Mouse (Mus musculus) CD4-positive helper T cell, adult 2 months (primary cell): ENCODE measurements around the gene Mepce.
A peak's percentile ranks its signal among the peaks of the same experiment; 100 is the strongest.

ENCODE experiments used
- DNase-seq: peaks from one replicate; pipeline ENCODE4 v3.0.0-alpha.2; 2012; ENCODE audit warnings: low read depth, missing footprints, low spot score

Mepce gene

DNA sequence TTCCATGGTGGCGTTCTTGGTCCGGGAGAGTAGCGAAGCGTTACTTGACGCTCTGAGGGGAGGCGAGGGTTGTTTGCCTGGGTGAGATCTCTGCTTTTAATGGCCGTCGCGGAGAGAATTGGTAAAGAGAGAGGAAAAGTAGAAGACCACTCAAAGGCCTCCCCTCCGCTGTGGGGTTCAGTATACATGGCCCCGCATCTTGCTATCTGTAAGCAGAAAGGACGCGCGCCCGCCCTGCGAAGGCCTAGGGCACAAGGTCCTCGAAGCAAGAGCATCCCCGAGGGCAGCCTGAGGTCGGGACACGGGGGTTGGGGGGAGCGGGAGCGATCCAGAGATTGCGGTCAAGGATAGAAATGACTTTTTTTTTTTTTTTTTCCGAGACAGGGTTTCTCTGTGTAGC, 716 bp upstream of the Mepce start:
- DNase-seq, result no peak

DNA sequence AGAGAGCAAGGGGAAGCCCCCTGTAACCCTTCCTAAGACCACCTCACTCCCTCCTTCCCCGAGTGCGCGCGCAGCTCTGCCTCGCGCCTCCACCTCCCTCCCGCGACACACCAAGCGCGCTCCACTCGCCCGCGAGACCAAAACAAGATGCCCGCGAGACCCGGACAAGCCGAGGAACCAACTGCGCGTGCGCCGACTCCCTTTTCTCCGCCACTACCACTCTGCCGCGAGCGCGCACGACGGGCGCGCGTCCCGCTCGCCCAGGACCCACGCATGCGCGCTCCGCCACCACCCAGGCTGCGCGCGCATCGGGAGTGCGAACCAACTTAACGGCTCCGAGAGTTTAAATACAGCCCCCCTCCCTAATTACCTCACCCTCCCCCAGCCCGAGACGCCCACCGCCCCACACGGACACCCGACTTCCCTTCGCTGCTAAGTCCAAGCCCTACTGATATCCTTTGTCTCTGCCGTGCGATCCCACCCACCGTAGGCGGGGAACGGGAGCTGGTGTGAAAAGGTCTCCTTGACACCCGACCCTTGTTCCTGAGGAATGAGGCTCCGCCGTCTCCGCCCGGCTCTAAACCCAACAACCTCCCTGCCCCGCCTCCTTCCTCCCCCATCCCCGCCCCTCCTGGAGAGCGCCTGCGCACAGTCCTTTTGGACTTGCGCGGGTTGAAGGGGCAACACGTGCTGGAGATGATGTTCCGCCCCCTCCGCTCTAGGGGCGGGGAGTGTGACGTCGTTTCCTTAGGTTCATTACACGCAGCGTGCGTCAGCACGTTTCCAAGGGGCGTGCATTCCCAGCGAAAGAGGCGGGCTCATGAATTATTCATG, 1.1 kb downstream of the Mepce start:
- peak; percentile 100 for DNase-seq

DNA sequence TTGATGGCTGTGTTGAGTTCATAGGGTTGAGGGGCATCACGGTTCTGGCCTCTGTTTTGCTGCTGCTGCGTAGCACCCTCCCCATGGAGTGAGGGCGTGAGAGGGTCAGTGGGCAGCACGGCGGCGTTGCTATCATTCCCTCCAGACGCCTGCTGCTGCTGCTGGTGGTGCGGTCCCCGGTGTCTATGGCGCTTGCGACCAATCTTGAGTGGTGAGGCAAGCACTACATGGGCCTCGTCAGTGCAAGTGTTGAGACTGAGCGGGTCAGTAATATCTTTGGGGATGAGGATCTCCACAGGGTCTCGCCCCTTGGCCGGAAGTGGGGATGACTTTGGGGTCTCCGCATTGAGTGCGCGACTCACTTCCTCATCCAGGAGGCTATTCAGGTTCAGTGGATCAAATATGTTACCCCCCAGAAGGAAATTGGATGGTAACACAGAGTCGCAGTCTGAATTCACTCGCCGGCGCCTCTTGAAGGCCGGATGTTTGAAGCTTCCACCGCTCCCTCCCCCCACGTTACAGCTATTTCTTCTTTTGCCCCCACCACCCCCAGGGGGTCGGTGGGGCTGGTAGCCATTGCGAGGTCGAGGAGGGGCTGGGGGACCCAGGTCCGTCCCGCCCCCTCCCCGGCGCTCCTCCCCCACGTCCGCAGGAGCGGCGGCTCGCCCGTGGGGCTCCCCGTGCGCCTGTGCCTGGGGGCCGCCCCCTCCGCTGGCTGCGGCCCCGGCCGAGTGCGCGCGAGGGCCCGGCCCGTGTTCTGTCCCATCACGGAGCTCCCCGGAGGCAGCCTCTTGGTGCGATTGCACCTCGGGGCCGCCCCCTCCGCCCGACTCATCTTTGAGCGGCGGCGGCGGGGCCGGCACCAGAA, 2.1 kb downstream of the Mepce start:
- DNase-seq, result no peak

GRCm38 (mm10) chr5:137784546-137784945, 2.9 kb downstream of the Mepce start:
- DNase-seq, result no peak

- no peak for DNase-seq
Measured at GRCm38 (mm10) chr5:137783901-137784540, 3.4 kb downstream of the Mepce start.

- DNase-seq, result no peak
Measured at GRCm38 (mm10) chr5:137782776-137783522, 4.5 kb downstream of the Mepce start.

- DNase-seq, result no peak
Measured at GRCm38 (mm10) chr5:137781661-137782060, 5.8 kb downstream of the Mepce start.

- peak; percentile 64 for DNase-seq
Measured at GRCm38 (mm10) chr5:137779053-137779933, 8.2 kb downstream of the Mepce start.

DNA sequence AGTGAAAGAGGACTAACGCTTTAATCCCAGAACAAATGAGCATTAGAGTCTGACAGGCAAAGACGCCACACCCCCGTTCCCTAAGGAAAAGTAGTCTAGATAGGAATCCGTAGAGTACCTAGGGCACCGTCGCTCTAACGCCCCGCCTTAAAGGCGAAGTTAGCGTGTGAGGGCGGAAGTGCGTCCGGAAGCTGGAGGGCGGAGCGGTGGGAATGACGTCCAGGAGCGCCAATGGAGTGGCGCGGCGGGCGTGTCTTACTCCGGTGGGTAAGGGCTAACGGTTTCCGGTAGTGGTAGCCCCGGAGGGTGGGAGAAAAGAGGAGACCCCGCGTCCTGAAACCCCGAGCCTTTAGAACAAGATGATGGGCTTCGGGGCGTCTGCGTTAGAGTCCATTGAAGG, 8.8 kb downstream of the Mepce start, which contains the start of gene Ppp1r35:
Gene Ppp1r35, plus strand, starts transcription at position 215 of the 400 bp plus-strand sequence.
- peak; percentile 97 for DNase-seq

DNA sequence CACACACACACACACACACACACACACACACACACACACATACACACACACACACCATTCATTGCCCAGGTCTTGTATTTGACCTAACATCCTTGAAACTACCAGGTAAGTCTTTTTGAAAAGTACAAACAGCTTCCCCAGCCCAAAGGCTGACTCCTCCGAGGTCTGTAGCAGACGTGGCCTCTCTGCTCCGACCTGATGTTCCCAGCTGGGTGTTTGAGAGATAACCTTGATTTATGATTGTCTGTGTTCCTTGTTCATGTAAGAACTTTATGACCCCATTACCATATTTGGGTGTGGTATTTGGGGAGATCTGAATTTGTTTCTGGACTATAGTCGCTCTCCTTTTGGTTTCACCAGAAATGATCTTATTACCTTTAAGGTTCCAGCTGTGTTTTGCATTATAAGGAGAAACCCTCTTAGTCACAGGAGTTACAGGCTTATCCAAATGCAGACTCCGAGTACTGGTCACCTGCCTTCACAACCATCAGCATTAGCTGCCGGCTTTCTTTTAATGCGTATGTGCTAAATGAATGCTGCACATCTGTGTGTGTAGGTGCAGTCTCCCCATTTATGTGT, 10.1 kb downstream of the Mepce start:
- no peak for DNase-seq

DNA sequence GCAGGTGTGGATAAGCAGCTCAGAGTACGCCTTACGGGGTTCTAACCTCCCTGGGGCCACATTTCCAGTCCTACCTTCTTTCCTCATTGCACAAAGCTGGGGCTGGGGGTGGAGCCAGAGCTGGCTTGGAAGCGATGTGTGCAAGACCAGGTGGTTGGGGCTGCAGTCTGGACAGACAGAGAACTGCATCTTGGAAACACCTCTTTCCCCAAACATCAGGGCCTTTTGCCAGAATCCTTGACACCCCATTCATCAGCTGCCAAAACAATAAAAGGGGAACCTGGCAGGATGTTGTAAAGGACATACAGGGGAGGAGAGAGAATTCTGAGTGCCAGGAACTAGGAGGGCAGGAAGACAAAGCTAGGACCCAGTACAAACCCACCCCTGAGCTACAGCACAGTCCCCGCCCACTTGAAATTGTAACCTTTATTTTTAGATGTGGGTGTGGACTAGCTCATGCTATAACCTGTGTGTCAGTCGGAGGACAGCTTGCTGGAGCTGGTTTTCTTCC, 11.0 kb downstream of the Mepce start:
- DNase-seq, result no peak

DNA sequence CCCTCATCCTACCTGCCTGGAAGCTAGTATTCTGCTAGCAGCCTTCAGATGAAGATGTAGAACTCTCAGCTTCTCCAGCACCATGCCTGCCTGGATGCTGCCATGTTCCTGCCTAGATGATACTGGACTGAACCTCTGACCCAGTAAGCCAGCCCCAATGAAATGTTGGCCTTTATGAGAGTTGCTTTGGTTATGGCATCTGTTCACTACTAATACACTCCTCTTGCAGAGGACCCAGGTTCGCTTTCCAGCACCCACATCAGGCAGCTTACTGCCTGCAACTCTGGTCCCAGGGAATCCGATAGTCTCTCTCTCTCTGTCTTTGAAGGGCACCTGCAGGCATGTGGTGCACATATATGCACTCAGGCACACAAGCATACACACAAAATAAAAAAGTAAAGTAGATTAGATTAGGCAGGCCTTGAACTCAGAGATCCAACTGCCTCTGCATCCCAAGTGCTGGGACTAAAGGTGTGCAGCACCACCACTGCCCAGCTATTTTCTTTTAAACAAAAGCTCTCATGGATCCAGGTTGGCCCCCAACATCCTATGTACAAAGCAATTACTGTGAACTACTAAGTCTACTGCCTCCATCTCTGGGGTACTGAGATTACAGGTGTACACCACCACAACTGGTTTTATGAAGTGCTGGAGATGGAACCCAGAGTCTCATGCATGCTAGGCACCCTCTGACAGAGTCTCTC, 11.7 kb downstream of the Mepce start:
- DNase-seq, result no peak

DNA sequence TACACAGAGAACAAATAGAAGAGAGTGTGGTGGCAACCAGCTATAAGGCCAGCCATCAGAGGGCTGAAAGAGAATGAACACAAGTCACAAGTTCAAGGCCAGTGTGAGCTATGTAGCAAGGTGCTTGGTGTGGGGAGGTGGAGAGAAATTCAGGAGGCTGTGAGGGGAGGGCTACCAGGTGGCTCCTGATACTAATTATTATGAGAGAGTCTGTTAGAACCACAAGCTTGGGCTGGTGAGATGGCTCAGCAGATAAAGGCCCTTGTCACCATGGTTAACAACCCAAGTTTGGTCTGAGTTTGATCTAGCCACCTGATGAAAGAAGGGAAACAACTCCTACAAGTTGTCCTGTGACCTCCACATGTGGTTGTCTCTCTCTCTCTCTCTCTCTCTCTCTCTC, 14.7 kb downstream of the Mepce start:
- DNase-seq, result no peak

DNA sequence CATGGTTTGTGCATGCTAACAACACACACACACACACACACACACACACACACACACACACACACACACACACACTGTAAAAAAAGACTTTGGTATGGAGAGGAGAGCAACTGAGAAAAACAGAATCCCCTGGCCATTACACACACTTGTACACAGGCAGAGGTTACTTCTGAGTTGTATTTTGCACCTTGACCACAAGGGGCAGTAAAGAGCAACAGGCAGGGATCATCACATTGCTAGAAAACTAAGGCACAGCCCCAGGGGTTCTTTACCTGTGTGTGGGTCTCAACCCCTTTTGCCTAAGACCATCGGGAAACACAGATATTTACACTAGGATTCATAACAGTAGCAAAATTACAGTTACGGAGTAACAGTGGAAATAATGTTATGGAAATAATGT, 16.7 kb downstream of the Mepce start:
- DNase-seq, result peak; percentile 71

- no peak for DNase-seq
Measured at GRCm38 (mm10) chr5:137768475-137768874, 19.0 kb downstream of the Mepce start.

DNA sequence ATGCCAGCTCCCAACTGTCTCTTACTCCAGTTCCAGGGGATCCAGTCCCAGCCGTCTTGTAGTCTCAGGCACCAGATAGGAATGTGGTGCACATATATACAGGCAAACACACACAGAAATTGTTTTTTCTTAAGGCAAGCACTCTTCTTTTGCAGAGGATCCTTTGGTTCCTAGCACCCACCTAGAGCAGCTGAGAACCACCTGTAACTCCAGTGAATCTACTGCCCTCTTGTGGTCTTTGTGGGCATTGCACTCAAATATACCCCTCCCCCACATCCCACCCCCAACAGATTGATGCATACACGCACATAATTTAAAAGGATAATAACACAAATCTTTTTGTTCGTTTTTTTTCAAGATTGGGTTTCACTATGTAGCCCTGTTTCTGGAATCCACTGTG, 21.2 kb downstream of the Mepce start:
- DNase-seq, result peak; percentile 67

GRCm38 (mm10) chr5:137764609-137765340, 22.7 kb downstream of the Mepce start:
- DNase-seq, result no peak

DNA sequence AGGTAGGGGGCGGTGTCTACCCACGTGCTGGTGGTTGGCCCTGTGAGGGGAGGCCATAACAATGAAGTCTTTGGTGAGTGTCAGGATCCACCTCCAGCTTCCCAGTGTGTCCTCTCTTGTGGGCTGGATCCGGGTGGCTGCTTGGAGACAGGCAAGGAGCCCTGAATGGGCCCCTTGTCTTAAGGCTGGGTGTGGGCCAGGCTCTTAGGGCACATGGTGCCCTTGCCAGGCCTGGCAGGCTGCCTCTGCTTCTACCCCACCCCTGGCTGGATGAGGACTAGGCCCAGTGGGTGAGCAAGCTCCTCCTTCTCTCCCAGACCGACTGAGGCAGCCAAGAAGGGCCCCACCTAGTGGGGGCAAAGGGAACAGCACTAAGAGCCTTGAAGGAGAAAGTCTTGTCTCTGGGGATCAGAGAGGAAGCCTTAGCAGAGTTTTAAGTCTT, 27.5 kb downstream of the Mepce start:
- DNase-seq, result peak; percentile 87
